Mouse (Mus musculus) heart, embryonic 16.5 days (tissue): Measurements from ENCODE around the gene Spg20. TPM values are rescaled to one million over a fixed set of nuclear protein-coding genes. Genes with fewer than 3 reads are reported as not detected.

Experiments
- ATAC-seq: fragments of 200-750 bp; cut with Nextera tagmentation; replicated peaks from 2 replicates; pipeline ENCODE4 v1.8.0; 2017; ENCODE audit warnings: moderate number of reproducible peaks; ENCODE audit not compliant: insufficient read depth, low FRiP score; ENCODE audit errors: extremely low read depth
- H3K27ac ChIP-seq: fragments of 300-500 bp; sonication (generic); 2 replicates; pipeline ENCODE4 v1.5.1; 2014; ENCODE audit warnings: mild to moderate bottlenecking, low read length, control low read depth, moderate library complexity
- H3K27me3 ChIP-seq: fragments of 300-500 bp; sonication (generic); 2 replicates; pipeline ENCODE4 v1.6.1; 2014; ENCODE audit warnings: low read length, mixed read lengths; ENCODE audit not compliant: control insufficient read depth, insufficient read depth
- H3K36me3 ChIP-seq: fragments of 300-500 bp; sonication (generic); 2 replicates; pipeline ENCODE4 v1.6.1; 2014; ENCODE audit not compliant: control insufficient read depth, insufficient read depth
- H3K4me1 ChIP-seq: fragments of 300-500 bp; sonication (generic); 2 replicates; pipeline ENCODE4 v1.6.1; 2014; ENCODE audit warnings: low read length, mixed read lengths; ENCODE audit not compliant: control insufficient read depth, insufficient read depth
- H3K4me2 ChIP-seq: fragments of 300-500 bp; sonication (generic); 2 replicates; pipeline ENCODE4 v1.6.1; 2014; ENCODE audit warnings: low read depth, mild to moderate bottlenecking, control low read depth, low read length
- H3K4me3 ChIP-seq: fragments of 300-500 bp; sonication (generic); 2 replicates; pipeline ENCODE4 v1.5.1; 2014; ENCODE audit warnings: mild to moderate bottlenecking, control low read depth, low read length
- H3K9ac ChIP-seq: fragments of 300-500 bp; sonication (generic); 2 replicates; pipeline ENCODE4 v1.6.1; 2014; ENCODE audit warnings: low read length, control low read depth
- H3K9me3 ChIP-seq: fragments of 300-500 bp; sonication (generic); replicated peaks from 2 replicates; pipeline ENCODE4 v1.6.1; 2016; ENCODE audit warnings: low read length; ENCODE audit not compliant: control insufficient read depth
- WGBS: fragments of 180-500 bp; shearing (Covaris S2); extraction: QIAGEN DNeasy Blood & Tissue Kit; methylation state at CpG from one replicate; pipeline ENCODE4 v1.1.7; 2014; 5-methylcytosine and 5-hydroxymethylcytosine counted together
- microRNA-seq: library from miRNA; unstranded; fragments of <30 nt; microRNA quantifications from one replicate; pipeline ENCODE4, GENCODE M21; 2017
- polyA plus RNA-seq: library from polyadenylated mRNA; unstranded; fragments of >200 nt; fragmentation: Nextera tagmentation; extraction: Ambion mirVana; gene quantifications from 2 replicates; pipeline ENCODE4 v1.2.1, GENCODE M21; 2015

The Spg20 gene
- polyA plus RNA-seq, 1 experiment from 2014 or later: 29.7 TPM

DNA sequence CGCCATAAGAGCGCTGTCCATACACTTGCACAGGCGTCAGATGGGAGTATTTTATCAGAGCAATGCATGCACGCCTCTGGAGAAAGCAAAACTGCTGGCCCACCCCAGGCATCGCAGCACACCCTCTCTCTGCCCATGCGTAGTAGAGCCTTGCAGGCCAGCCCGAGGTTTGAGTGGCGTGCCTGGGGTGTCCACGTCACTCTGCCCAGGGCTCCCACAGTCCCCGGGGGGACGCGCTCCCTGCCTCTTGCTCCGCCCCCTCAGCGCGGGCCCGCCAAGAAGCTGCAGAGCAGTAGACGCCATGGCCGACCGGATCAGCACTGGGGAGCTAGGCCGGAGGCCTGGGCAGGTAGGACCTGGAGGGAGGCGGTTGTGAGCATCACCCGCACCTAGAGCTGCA is 69.9 kb downstream of the Spg20 start, which contains the start of gene Sohlh2:
Sohlh2 (plus strand) TSS at position 263 of the 400 bp plus-strand sequence.
- no peak within 1 kb of the TSS for H3K9ac ChIP-seq
- H3K9me3 ChIP-seq: no peaks in the 10 kb centered on the region
- ATAC-seq: no peak
- no peaks in the 10 kb centered on the region for H3K27me3 ChIP-seq
- WGBS: 93% methylated on average over 22 of the region's 22 CpGs
- H3K27ac ChIP-seq: no peak within 1 kb of the TSS
- no peak within 1 kb of the TSS for H3K4me3 ChIP-seq
- 0 out of 2 replicates have a peak, but pooled peaks cover 2% of the 10 kb centered on the region for H3K4me1 ChIP-seq
- no peaks in the 10 kb centered on the region for H3K36me3 ChIP-seq
- no peak within 1 kb of the TSS for H3K4me2 ChIP-seq

Small RNA genes lying within 50 kb of the gene (microRNA-seq; reads per million reads assigned to microRNA genes)
- not detected for gene Gm22029

Other genes starting within 250 kb of the Spg20 start
- 0.07 and 0.11 TPM in 2 replicates for gene Sertm1, start 196.2 kb upstream of the Spg20 start, polyA plus RNA-seq
- 1.7 and 2.9 TPM in 2 replicates for gene Ccna1, start 56.6 kb upstream of the Spg20 start, polyA plus RNA-seq
- not detected in 2 replicates for gene Ccdc169, start 25.2 kb downstream of the Spg20 start, polyA plus RNA-seq
- gene Sohlh2, start 69.9 kb downstream of the Spg20 start, polyA plus RNA-seq: 0.09 TPM in 1 of 2 replicates, not detected in the other
- 5.4 and 10.9 TPM in 2 replicates for gene Dclk1, start 130.3 kb downstream of the Spg20 start, polyA plus RNA-seq